Mouse (Mus musculus) gastrocnemius, postnatal 36 days (tissue): ENCODE measurements around the gene Tdpoz1. TPM values are rescaled to one million over a fixed set of nuclear protein-coding genes. Genes with fewer than 3 reads are reported as not detected.
"Not testable (repeated sequence)": the region's sequence is repeated elsewhere in the genome, so short reads cannot be mapped to it uniquely, and the experiment has no call there.

Source experiments
- DNase-seq, 2 experiments: peaks; one replicate each; pipeline ENCODE4 v3.0.0; 2022
- intact Hi-C: fragments of 180-260 bp; cut with DNase I; formaldehyde crosslinking; loops from one replicate; pipeline ENCODE4 v1.15.1; 2025
- long read RNA-seq, 2 experiments: library from polyadenylated mRNA; stranded (forward); transcript quantifications; one replicate each; pipeline ENCODE4 v2.0.0; 2021
- total RNA-seq, 2 experiments: library from RNA; stranded (reverse); gene quantifications; 2 replicates each; pipeline ENCODE4 v1.2.3; 2021

The Tdpoz1 gene
- not detected for total RNA-seq
- long read RNA-seq, experiment 1, result 0 reads
- long read RNA-seq, experiment 2, result 0 reads

DNA sequence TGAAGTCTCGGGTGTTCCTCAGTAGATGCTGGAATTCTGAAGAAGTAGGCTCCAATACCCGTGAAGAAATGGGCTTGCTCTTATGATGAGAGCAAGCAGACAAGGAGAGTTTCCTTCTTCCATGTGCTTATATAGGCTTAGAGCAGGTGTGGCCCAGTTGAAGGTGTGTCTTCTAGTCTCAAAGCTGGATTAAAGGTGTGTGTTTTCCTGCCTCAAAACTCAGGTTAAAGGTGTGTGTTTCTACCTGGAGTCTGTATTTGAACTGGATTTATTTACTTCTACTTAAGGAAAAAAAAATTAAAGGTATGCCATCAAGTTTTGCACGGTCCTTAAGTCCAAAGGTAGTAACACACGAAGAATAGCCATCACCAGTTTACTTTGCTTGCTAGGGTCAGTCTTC lies at the start of gene Tdpoz1:
TSS of gene Tdpoz1 (minus strand) at position 101 of the 400 bp plus-strand sequence.
- DNase-seq, intact Hi-C loops: not testable (repeated sequence)

DNA sequence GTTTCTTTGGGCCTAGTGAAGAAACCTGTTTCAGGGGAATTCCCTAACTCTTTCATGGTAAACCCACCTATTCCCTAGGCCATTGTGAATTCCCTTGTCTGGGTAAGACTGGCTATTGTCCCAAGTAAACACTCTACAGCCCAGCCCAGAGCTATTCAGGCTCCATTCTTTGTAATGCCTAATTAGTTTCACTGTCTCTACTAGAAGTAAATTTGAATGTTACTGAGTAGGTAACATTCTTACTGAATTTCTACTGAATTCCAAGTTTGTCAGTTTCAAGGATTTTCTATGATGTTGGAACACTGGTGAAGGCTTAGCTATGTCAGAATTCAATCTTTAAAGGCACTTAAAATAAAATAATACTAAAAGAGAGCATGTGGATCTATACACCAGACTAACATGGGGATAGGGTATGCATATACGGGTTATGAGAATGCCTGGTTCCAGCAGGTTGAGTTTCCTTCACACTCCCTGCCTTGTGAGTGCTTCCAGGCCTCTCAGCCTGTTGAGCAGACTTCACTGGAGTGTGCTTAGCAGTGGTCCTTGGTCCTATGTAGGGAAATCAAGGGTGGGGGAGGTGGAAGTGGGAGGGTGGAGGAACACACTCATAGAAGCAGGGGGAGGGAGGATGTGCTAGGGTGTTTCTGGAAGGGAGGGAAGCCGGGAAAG lies 33.0 kb upstream of the Tdpoz1 start:
- intact Hi-C loops, DNase-seq: not testable (repeated sequence)

DNA sequence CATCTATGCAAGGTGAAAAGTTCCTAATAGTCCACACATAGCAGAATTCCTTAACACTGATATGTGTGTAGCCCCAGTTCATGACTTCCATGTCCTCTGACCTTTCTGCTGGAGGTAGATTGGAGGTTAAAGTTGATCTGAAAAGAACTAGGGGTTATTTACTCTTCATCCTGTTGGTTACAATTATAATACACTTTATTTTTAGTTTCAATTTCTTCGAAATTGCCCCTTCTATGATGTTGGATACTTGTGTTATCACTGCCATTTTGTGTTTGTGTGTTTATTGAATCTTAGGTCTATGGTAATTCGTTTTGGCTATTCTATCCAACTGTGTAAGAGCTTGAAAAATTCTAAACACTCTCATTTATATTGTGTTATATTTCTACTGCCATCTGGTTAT lies 16.9 kb upstream of the Tdpoz1 start, which contains the start of gene Gm37596:
TSS of gene Gm37596 (minus strand) at position 101 of the 400 bp plus-strand sequence.
- not testable (repeated sequence) for DNase-seq

DNA sequence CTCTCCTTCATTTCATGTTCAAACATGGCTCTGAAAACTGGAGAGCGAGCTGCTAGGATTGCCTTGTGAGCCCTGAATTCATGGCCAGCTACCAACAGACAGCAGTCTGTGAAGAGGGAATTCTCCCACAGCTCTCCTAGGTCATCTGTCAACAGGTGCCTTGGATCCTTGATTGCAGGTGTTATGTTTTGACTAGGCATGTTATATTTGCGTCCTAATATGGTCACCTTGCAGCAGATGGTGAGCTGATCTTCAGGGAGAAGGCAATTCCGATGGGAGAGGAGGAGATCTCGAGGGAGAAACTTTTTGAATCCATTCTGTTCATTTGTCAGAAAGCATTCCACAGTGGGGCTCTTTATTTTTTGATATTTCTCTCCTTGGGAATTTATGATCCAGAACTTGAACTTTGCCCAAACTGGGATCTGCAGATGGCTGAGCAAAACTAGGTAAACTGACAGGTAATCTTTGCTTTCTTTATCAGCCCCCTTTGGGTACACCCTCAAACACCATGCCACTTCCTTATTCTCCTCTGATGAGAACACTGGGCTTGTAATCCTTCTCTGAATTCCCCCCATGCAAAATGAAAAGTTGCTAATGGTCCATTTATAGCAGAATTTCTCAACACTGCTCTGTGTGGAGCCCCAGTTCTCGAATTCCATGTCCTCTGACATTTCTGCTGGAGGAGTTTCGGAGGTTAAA lies 5.2 kb downstream of the Tdpoz1 start:
- intact Hi-C loops, DNase-seq: not testable (repeated sequence)

More for the DNA sequence above, 16.9 kb upstream of the Tdpoz1 start, which contains the start of gene Gm37596:
- intact Hi-C loops, result not testable (repeated sequence)

DNA sequence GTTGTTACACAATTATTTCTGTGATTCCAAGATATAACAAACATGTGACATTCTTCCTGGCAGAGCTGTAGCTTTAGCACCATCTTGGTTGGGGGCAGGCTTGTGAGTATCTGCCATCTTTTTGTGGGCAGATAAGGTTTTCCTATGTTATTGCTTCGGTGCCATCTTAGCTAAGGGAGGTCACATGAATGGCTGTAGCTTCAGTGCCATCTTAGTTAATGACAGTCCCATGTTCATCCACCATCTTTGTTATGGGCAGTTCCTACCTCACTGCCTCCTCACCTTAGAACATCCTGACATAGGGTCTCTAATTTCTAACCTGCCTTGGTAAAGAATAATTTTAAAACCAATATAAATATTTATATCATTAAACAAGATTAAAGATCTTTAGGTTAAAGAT lies 21.9 kb downstream of the Tdpoz1 start:
- intact Hi-C loops, result no loop called here
- DNase-seq, result no peak

DNA sequence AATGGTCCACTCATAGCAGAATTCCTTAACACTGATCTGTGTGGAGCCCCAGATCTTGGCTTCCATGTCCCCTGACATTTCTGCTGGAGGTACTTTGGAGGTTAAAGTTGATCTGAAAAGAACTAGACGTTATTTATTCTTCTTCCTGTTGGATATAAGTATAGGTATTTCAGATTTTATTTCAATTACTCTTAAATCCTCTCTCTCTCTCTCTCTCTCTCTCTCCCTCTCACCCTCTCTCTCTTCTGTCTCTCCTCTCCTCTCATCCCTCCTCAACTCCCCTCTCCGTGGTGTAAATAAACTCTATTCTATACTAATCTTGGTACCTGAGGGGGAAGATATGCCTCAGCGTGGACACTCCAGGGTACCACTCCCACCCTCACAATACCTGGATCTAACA lies 23.5 kb downstream of the Tdpoz1 start, which contains the start of gene Tdpoz2:
TSS of gene Tdpoz2 (minus strand) at position 101 of the 400 bp plus-strand sequence.
- intact Hi-C loops, result no loop called here
- no peak for DNase-seq

DNA sequence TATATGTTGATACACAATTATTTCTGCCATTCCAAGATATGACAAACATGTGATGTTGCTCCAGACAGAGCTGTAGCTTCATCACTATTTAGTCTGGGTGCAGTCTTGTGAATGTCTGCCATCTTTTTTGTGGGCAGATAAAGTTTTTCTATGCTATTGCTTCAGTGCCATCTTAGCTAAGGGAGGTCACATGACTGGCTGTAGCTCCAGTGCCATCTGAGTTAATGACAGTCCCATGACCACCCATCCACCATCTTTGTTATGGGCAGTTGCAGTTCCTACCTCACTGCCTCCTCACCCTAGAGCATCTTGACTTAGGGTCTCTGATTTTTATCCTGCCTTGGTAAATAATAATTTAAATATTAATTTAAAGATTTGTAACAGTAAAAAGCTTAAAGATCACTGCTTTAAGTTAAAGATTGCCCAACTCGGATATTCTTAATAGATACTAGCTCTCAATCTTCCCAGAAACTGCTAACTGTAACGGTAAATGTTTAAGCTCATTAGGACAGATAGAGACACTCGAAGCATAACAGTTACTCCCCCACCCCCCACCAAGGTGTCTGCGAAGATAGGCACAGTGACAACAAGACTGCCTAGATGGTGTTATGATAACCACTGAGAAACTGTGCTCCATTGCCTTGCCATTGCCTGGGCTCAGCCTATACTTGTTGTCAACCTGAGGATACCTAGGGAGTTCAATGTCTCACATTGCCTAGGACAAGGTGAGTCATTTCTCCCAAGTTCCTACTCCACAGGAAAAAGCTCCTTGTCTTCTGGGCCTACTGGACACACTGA lies 45.0 kb downstream of the Tdpoz1 start:
- intact Hi-C loops, DNase-seq: not testable (repeated sequence)

Other genes starting within 250 kb of the Tdpoz1 start
- gene Tchh, start 234.0 kb downstream of the Tdpoz1 start, total RNA-seq, result not detected
- gene Tchhl1, start 207.6 kb downstream of the Tdpoz1 start, total RNA-seq, result not detected
- 10 to 100 TPM; 37.6 to 43.6 TPM for gene S100a11, start 155.8 kb downstream of the Tdpoz1 start, total RNA-seq
- 10 to 100 TPM; 38.8 to 50.5 TPM for gene S100a10, start 121.2 kb downstream of the Tdpoz1 start, total RNA-seq
- gene Tdpoz2, start 23.6 kb downstream of the Tdpoz1 start, total RNA-seq, result not detected
- not detected for gene Gm37596, start 16.8 kb upstream of the Tdpoz1 start, total RNA-seq
- gene Gm5773, start 96.7 kb upstream of the Tdpoz1 start, total RNA-seq, result not detected
- gene Tdpoz4, start 120.1 kb upstream of the Tdpoz1 start, total RNA-seq, result not detected
- not detected for gene Tdpoz3, start 149.7 kb upstream of the Tdpoz1 start, total RNA-seq